Mouse (Mus musculus): ENCODE results near the gene Ngf. TPM values are rescaled to one million over a fixed set of nuclear protein-coding genes. Genes with fewer than 3 reads are reported as not detected.

The Ngf gene
- total RNA-seq, 1 experiment from 2014 or later, result 1.7 TPM

- no peak for DNase-seq
Measured at GRCm38 (mm10) chr3:102507666-102508260, 38.0 kb downstream of the Ngf start.

GRCm38 (mm10) chr3:102508455-102508854, 38.7 kb downstream of the Ngf start:
- DNase-seq, result no peak

- DNase-seq, result no peak
Measured at GRCm38 (mm10) chr3:102509601-102510000, 39.9 kb downstream of the Ngf start.

- DNase-seq, result no peak
Measured at GRCm38 (mm10) chr3:102516937-102517336, 47.2 kb downstream of the Ngf start.

- no peak for DNase-seq
Measured at GRCm38 (mm10) chr3:102521061-102521460, 51.3 kb downstream of the Ngf start.

- DNase-seq, result no peak
Measured at GRCm38 (mm10) chr3:102523711-102524110, 54.0 kb downstream of the Ngf start.

GRCm38 (mm10) chr3:102524951-102525350, 55.2 kb downstream of the Ngf start:
- no peak for DNase-seq

- DNase-seq, result no peak
Measured at GRCm38 (mm10) chr3:102525856-102526255, 56.1 kb downstream of the Ngf start.

GRCm38 (mm10) chr3:102526481-102526880, 56.8 kb downstream of the Ngf start:
- peak; percentile 36 for DNase-seq

- DNase-seq, result no peak
Measured at GRCm38 (mm10) chr3:102534744-102535143, 65.0 kb downstream of the Ngf start.

GRCm38 (mm10) chr3:102543646-102544045, 73.9 kb downstream of the Ngf start:
- DNase-seq, result no peak

- no peak for DNase-seq
Measured at GRCm38 (mm10) chr3:102547536-102547935, 77.8 kb downstream of the Ngf start.

GRCm38 (mm10) chr3:102553935-102554670, 84.4 kb downstream of the Ngf start:
- DNase-seq, result no peak

GRCm38 (mm10) chr3:102556108-102556507, 86.4 kb downstream of the Ngf start:
- no peak for DNase-seq

- DNase-seq, result no peak
Measured at GRCm38 (mm10) chr3:102556645-102557044, 86.9 kb downstream of the Ngf start.
